Mouse (Mus musculus): ENCODE results near the gene C1qtnf6.

Gene C1qtnf6

DNA sequence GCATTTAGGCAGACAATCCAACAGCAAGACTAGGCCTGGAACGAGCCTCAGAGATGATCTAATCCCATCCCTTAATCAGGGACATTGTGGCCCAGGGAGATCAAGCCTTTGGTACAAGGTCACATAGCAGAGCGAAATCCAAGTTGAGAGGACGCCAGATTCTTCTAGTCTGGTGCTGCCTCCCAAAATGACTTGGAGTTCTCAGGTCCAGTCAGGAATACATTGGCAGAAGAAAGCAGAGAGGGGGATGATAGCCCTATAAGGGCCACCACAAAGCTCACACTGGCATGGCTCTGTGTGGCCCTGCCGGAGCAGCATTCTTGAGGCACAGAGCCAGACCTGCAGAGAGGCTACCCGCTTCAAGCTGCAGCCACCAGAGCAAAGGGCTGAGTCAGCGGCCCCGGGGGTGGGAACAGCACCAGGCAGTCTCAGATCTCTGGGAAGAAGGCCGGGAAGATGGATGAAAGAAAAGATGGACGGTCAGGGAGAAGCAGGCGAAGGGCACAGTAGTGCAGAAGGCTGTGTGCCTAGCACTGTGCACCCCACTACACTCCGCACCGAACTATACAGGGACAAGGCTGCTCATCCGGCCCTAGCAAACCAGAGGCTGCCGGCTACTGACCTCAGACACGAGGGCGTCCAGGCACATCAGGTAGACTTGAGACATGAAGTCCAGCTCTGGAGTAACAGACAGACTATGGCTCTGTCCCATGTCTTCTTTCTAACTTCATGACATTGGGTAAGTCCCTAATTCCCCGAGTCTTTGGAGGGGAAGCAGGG, at the start of gene C1qtnf6:
Gene C1qtnf6 (minus strand): TSS at position 746 of the 780 bp plus-strand sequence.
- ATAC-seq (ENCODE audit: insufficient number of reproducible peaks, low FRiP score, low TSS enrichment), result no peak

- ATAC-seq (ENCODE audit: insufficient number of reproducible peaks, low FRiP score, low TSS enrichment), result no peak
These were observed 45.1 kb upstream of the C1qtnf6 start for GRCm38 (mm10) chr15:78576284-78576810.

GRCm38 (mm10) chr15:78572658-78573397, 41.6 kb upstream of the C1qtnf6 start, which contains the start of gene Rac2:
Gene Rac2 (minus strand): TSS chr15:78572783.
- ATAC-seq (ENCODE audit: insufficient number of reproducible peaks, low FRiP score, low TSS enrichment), result no peak

DNA sequence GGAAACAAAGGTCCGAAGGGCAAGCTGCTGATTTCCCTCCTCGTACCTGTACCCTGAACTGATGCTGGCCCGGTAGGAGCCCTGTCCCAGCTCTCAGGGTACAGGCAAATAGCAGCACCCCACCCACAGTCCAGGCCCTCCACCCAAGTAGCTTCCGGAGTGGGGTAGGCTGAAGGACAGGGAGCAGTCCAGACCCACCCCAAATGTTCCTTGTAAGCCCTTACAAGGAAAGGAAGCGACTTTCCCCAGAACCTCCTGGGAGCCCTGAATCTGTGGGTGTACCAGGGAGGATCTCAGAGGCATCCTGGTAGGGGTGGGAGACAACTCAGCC, 41.0 kb upstream of the C1qtnf6 start:
- ATAC-seq (ENCODE audit: insufficient number of reproducible peaks, low FRiP score, low TSS enrichment), result no peak

GRCm38 (mm10) chr15:78571554-78572269, 40.5 kb upstream of the C1qtnf6 start:
- ATAC-seq (ENCODE audit: insufficient number of reproducible peaks, low FRiP score, low TSS enrichment), result no peak

- no peak for ATAC-seq (ENCODE audit: insufficient number of reproducible peaks, low FRiP score, low TSS enrichment)
These were observed 39.0 kb upstream of the C1qtnf6 start for GRCm38 (mm10) chr15:78570170-78570569.

GRCm38 (mm10) chr15:78567608-78568120, 36.4 kb upstream of the C1qtnf6 start:
- no peak for ATAC-seq (ENCODE audit: insufficient number of reproducible peaks, low FRiP score, low TSS enrichment)

DNA sequence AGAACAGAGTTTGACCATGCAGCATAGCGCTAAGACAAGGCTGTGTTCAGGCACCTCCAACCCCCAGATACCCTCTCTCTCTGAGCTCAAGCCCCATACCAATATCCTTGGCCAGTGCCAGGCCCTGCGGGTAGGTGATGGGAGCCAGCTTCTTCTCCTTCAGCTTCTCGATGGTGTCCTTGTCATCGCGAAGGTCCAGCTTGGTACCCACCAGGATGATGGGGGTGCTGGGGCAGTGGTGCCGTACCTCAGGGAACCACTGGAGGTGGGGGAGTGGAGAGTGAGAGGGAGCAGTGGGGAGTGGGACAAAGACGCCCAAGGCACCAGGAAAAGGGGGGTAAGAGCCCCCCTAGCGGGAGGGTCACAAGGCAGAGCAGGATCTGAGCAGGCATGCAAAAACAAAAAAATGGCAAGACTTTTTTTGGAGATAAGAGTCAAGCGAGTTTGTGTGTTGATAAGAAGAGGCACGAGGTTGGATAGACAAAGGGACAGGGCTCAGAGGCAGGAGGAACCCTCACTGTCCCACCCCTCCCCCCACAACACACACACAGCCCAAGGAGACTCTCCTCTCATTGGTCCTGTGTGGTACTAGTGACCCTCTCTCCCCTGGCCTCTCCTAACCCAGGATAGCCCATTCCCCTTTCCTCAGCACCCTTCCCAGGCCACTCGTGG, 33.7 kb upstream of the C1qtnf6 start:
- no peak for ATAC-seq (ENCODE audit: insufficient number of reproducible peaks, low FRiP score, low TSS enrichment)

GRCm38 (mm10) chr15:78563937-78564336, 32.7 kb upstream of the C1qtnf6 start:
- no peak for ATAC-seq (ENCODE audit: insufficient number of reproducible peaks, low FRiP score, low TSS enrichment)

DNA sequence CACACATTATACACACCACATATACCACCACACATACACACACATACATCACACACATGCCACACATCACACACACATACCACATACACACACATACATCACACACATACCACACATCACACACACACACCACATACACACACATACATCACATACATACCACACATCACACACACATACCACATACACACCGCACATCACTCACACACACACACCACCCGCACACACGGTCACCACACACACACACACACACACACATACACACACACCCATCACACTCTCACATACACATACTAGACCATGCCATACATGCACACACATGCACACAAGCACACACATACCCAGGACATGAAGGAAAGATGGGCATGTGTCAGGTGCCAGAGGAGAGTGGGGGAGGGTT, 32.1 kb upstream of the C1qtnf6 start:
- ATAC-seq (ENCODE audit: insufficient number of reproducible peaks, low FRiP score, low TSS enrichment), result no peak

- no peak for ATAC-seq (ENCODE audit: insufficient number of reproducible peaks, low FRiP score, low TSS enrichment)
These were observed 28.1 kb upstream of the C1qtnf6 start for GRCm38 (mm10) chr15:78559141-78559979.

- ATAC-seq (ENCODE audit: insufficient number of reproducible peaks, low FRiP score, low TSS enrichment), result no peak
These were observed 26.7 kb upstream of the C1qtnf6 start for GRCm38 (mm10) chr15:78557693-78558535.

DNA sequence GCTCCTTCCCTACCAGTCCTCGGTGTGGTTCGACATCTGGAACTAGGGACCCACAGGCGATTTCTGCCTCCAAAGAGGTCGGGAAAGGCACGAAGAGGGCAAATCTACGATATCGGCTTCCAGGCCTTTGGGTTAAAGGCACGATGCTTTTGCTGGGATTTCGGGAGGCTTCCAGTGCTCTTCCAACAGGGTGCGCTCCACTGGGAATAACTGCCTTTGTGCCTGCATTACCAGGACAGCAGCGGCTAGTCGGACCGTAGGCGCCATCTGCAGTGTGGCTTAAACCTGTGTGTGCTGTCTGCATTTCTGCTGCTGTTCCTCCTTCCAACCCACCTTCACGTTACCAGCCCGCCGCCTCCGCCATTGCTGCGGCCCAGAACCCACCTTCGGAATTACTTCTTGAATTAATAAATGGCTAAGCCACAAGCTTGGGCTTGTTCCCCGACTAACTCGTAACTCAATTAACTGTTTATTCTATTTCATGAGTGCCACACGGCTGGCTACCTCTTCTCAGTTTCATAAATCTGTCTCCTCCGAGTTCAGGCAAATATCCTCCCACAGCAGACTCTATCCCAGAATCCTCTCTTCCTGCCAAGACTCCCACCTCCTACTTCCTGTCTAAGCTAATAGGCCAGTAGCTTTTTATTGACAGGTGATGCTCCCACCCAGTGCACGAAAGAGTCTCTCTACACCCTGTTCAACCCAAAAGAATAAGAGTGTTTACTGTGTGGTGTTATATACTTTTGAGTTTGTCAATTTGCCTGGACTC, 23.5 kb upstream of the C1qtnf6 start:
- ATAC-seq (ENCODE audit: insufficient number of reproducible peaks, low FRiP score, low TSS enrichment), result no peak

DNA sequence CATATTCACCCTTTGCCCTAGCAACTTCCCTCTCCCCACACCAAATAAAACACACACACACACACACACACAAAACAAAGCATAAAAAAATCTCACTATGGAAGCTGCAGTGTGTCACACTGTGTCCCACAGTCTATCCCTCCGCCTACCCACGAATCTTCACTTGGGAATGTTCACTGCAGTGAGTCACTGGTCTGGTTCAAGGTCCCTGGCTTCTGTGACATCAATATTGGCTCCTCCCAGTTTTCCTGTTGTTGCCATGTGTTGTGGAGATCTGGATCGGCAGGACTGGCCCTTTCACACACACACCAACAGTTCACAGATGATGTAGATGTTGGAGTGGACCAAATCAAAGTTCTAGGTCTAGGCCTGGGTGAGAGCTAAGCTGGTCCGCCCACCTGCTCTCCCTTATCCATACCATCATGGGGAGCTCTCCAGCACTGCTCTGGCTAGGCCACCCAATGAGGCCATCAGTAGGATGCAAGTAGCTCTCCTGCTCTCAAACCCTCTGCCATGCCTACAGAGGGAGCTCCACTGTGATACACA, 18.0 kb upstream of the C1qtnf6 start:
- ATAC-seq (ENCODE audit: insufficient number of reproducible peaks, low FRiP score, low TSS enrichment), result no peak

DNA sequence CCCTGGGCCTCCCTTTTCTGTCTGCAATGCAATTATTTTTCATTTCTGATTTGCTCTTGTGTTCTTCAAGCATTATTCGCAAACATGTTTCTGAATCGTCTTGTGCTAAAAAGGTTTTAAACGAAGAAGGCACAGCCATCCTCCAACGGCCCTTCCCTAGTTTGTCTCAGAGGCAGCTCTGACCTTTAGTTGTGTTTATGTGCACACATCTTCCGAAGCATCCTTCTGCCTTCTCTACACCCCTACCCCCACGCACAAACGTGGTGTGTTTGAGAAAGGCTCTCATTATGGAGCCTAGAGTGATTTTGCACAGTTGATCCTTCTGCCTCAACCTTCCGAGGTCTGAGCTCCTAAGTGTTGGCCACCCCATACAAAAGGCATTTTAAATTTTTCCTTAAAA, 17.5 kb upstream of the C1qtnf6 start:
- no peak for ATAC-seq (ENCODE audit: insufficient number of reproducible peaks, low FRiP score, low TSS enrichment)

DNA sequence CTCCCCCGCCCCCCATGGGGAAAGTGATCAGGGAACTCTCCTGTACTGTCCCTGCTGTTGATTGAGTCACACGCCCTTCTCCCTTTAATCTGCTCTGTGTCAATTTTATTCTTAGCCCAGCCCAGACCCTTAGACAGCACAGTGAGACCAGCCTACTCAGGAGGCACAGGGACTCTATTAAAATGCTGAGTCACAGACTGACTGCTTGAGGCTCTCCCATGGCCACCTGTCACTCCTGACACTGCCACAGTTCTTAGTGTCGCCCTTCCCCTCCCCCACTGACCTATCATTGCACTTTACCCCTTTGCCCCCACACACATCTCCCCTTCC, 17.1 kb upstream of the C1qtnf6 start:
- no peak for ATAC-seq (ENCODE audit: insufficient number of reproducible peaks, low FRiP score, low TSS enrichment)

Measured in cerebellum, adult (tissue).